Mouse (Mus musculus) embryo, embryonic 10 days (tissue): Measurements from ENCODE around the gene Pofut2.
"Not testable (repeated sequence)": the region's sequence is repeated elsewhere in the genome, so short reads cannot be mapped to it uniquely, and the experiment has no call there.

Experiments
- DNase-seq: peaks from one replicate; pipeline ENCODE4 v3.0.0-alpha.2; 2015; ENCODE audit warnings: low spot score

Gene Pofut2

DNA sequence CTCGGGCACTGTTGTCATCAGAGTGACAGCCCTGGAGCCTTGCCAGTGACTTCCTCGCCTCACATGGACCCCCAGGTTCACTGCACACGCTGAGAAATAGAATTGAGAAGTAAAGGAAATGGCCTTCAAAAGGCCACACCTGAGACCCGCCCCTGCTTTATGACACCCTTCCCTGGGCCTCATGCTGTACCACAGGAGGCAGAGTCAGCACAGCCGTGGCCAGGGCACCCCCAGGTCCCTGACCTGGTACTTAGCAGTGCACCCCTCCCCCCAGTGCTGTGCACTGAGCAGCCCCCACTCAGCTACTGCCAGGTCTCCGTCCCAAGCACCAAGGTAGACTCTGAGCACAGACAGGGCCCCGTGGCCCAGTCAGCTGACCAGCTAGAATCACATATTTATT is 10.1 kb downstream of the Pofut2 start:
- no peak for DNase-seq

DNA sequence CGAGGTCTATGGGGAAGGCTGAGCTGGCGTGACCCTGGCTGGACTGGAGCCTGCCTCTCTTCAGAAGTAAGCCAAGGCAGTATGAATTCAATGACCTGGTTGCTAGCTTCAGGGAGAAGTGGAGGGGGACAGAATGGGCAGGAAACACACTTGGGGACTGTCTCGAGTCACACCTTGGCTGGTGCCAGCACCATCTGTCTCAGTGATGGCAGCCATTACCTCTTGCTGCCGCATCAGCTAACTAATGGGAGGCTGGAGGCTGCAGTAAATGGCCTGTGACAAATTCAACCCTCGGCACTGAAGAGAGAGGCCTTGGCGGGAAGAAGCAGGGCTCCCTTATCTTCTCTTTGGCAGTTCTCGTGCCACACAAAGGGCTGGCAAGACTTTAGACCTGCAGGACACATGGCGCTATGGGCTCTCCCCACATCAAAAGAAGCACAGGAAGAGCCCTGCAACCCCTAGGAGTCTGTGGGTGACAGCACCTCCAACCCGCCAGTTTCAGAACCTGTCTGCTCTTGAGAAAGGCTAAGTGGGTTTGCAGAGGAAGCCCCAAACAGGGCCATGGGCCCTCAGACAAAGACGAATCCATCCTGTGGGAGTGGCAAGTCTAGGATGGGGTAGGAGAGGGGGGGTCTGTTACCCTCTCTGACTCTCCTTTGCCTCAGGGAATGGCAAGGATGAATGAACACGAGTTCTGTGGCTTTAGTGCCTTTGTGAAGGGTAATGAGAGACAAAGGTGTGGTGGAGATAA is 14.1 kb downstream of the Pofut2 start:
- DNase-seq, result no peak

DNA sequence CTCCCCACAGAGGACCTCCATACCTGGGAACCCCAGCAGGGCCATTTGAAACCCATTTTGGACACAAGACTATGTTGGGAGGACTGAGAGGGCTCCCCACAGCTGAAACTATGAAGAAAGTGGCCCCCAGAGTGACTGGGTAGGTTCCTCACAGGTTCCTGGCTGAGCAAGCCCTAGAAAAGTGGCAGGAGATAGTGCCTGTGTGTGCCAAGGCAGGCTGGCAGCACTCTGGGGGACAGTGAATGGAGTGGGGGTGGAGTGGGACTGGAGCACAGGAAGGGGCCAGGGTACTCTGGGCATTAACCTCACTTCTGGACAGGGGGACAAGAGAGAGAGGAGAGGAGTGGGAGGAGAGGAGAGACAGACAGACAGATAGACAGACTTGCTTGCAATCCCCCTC is 14.8 kb downstream of the Pofut2 start:
- DNase-seq, result no peak

DNA sequence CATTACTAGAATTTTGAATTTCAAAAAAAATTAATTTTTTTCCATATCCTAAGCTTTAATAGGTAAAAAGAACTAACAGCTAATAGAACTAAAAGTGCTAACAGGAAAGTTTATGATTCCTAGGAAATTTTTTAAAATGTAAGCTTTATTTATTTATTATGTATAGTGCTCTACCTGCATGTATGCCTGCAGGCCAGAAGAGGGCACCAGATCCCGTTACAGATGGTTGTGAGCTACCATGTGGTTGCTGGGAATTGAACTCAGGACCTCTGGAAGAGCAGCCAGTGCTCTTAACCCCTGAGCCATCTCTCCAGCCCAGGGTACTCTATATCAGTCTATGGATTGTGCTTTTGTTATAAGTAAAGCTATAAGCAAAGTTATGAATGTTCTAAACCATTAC is 23.1 kb downstream of the Pofut2 start:
- DNase-seq, result not testable (repeated sequence)

DNA sequence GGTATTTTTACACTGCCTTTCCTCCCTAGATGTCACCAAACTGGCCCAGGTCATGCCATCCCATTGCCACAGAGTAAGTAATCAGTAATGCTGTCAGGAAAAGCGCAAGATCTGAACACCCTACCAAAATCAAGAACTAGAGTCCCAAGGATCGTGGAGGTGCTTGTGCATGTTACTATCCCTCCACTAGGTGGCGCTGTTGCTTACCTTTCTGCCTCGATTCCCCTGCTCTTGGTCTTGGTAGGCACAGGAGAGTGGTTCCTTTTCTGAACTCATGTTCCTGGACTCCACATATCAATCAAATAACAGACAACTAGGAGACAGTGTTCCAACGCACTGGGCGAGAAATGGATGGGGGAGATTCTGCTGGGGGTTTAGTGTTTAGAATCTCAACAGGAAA is 23.8 kb downstream of the Pofut2 start:
- DNase-seq, result peak; percentile 93

DNA sequence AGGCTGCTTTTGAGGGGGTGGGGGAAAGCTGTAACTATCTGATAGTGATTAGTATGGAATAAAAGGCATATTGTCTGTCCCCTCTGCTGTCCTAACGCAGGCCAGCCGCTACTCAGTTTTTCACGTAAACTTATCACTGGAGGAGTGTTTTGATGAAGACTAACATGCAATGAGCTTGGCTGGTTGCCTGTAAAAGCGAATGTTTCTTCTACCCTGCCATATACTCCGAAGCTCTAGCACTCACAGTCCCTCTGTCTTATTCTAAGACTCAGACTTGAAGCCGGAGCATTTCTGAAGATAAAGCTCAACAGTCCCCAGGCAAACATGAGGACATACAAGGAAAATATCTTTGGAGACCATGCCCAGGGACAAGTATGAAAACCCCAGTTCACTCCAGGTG is 25.8 kb downstream of the Pofut2 start:
- DNase-seq, result no peak

DNA sequence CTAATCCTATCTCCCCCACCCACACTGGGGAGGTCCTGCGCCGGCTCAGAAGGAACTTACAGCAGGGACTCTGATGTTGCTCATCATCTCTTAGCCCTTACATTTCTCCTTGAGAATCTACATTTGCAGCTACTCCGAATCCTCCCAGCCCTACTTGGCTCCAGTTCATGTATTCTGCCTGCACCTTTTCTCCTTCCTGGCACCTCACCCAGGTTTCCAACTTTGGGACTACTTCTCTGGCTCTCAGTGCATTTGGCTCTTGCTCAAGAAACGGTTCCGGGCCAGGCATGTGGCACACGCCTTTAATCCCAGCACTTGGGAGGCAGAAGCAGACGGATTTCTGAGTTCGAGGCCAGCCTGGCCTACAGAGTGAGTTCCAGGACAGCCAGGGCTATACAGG is 28.6 kb downstream of the Pofut2 start:
- no peak for DNase-seq

DNA sequence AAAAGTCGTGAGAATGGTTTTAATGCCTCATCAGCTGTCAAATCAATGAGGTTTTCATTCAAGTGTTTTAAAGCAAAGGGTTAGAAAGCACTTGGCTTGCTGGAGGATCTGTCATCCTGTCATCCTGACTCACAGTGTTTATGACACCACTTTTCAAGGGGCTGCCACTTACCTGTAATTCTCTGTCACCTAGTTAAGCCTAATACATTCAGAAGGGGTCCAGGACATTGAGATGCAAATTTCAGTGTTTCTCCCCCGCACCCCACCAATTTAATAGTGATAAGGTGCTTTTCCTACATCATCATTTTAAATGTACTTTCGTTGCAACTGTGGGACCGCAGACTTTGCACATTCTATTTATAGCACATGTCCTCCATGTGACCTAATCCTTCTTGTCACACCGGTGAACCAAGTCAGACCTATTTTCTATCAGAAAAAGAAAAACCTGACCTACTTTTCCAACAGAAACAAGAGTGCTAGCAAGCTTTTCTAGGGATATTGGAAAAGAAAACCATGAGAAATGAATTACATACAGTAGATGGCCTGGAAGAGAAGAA is 29.7 kb downstream of the Pofut2 start:
- no peak for DNase-seq

DNA sequence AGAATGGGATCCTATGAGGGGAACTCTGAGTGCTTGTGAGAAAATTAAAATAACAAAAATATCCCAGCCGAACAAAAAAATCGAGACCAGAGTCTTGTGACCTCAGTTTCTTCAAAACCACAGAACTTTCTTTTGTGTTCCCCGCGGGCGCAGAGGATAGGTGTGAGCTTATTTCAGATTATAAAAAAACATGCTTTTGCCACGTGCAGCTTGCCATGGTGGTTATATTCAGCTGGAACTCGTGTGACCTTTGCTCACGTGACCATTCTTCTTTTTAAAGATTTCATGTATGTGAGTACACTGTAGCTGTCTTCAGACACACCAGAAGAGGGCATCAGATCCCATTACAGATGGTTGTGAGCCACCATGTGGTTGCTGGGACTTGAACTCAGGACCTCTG is 30.5 kb downstream of the Pofut2 start:
- no peak for DNase-seq

DNA sequence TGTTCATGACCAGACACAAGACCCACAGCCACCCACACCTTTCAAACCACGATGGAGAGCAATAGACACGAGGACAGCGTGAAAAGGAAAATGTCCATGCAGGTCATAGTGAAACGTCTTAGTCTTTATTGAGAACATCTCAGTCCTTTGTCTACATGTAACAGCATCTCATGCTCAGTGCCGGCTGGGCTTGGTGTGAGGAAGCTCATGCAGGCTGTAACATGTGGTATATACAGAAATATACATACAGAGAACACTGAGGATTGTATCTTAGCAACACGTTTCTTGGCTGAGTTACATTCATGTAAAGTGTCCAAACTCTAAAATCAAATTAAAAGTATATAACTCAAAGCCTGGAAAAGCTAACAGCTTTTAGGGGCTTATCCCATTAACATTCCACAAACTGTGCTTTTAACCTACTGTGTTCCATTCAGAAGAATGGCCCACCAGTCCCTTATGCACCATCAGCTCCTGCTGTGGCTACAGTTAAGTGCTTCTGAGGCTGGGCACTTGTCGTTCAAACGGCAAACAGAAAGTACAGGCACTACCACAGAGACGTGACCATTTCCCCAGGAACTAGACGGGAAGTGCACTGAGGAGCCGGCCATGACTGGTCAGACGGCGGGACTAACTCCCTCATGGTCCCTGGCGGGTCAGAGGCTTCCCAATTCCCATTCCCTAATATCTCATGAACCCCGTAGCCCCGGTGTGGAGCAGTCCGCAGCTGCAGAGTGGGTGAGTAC is 31.8 kb downstream of the Pofut2 start:
- no peak for DNase-seq

DNA sequence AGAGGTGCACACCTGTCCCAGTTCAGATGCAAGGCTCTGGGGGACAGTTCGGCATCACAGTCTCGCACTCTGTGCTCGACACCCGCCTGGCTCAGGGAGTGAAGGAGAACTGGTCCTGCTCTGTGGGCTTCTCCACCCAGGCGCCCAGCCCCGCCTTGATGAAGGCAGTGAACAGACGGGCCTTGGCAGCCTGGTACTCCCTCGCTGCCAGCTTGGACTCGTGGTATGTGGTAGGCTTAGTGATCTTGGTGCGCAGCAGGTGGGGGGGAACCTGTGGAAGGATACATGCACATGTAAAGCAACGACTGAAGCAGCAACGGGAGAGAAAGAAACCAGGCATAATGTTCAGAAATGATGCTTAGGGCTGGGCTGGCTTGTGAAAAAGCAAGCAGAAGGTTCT is 35.7 kb downstream of the Pofut2 start:
- no peak for DNase-seq

DNA sequence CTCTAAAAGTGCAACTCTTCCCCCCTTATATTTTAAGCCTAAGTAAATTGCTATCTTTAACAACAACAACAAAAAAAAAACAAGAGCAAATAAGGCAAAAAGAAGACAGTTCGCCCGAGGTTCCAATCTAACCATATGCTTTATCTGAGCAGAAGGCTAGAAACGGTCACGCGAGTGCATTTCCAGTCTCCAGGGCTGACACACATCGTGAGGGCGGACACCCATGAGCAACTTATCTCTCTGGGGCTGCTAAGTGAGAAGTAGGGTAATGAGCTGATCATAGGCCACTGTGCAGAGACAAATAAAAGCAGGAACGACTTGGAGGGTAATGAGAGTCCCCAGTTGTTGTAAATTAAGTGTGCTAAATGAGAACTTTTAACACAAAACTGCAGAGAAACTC is 39.6 kb downstream of the Pofut2 start:
- no peak for DNase-seq

DNA sequence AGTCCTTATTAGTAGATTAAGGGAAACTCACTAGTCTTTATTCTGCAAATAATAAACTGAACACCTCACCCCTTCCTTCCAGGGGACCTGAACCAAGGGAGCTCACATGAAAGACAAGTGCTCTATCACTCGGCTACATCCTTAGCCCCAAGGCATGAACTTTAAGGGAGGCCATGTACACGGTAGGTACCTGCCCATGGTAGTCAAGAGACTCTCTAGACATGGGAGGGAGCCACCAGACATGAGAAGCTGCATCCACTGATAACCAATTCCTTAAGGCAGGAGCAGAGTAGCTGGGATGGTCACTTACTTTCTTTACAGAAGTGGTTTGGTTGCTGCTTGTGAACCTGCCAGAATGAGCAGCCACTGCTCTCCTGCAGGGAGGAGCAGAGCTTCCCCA is 40.2 kb downstream of the Pofut2 start:
- DNase-seq, result no peak

DNA sequence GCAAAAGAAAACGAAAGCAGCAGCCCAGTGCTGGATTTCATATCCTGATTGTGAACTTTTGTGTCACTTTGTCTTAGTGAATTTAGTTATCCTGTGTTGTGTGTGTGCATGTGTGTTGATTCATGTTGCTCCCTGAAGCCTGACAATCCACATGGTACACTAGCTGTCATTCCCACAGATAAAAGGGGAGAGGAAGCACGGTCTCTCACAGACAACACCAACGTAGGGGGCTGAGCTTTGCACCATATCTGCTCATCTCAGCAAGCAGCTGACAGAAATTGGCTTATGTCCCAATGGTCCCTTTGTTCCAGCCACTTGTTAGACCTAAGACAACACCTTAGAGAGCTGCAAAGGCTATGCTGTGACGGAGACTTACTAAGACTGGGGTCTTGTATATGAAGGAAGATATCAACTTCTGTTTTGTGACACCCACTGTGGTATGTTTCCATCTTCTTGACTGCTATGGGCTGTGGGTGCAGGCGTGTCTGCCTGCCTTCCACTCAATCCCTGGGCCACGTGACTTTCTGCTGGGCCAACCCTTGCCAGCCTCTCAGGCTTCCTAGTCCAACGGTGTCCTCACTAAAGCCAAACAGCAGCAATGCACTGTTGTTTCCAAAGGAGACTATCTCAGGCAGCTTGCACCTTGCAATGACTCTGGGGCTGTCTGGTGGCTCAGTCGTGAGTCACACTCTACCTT is 41.4 kb downstream of the Pofut2 start:
- no peak for DNase-seq

DNA sequence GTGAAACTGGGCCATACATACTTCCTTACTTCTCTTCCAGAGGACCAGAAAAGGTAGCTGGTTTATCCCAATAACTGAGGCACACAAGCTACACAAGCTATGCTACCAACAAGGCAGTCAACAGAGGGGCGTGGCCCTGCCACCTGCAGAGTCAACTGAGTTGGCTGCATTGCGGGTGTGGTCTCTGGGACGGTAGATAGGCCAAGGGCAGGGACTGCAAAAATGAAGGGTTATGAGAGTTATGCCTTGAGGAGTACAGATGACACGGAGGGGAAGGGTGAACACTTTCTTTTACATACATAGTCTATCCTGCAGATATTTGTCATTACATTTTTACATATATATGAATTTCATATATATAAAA is 41.9 kb downstream of the Pofut2 start:
- no peak for DNase-seq

DNA sequence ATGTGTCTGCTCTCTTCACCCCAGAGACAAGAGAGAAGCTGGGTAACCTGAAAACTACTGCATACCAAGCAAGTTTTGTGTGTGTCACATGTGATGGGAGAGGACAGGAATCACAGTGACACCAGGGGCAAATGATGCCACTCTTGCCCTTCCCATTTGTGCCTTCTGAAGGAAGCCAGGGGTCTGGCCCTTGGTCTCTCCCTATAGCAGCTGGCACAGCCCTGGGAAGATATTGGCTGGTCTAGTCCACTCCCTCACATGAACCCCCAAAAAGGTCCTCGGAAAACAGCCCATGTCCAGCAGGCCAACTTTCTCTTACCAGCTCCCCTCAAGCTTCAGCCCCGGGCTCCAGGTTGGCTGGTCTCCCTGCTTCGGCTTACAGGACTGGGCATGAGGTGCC is 45.3 kb downstream of the Pofut2 start:
- DNase-seq, result no peak

DNA sequence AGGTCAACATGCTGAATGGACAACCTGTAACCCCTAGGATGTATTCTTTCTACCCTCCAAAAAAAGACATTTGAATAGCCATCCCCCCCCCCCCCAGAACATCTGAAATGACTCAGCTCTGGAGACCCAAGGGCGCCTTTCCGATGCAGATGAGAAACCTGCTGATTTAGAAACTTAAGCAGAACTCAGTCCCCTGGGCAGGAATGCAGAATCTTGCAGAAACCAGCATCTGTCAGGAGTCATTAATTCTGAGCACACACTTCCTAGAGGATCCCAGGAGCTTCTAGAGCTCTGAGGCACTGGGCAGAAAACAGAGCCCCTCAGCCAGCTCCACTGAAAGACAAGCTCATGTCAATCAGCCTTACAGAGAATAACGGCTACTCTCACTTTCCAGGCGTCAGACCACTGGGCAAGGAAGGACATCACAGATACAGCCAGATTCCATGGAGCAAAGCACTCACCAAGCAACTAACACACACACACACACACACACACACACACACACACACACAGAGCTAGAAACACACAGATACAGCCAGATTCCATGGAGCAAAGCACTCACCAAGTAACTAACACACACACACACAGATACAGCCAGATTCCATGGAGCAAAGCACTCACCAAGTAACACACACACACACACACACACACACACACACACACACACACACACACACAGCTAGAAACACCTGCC is 46.0 kb downstream of the Pofut2 start:
- no peak for DNase-seq

DNA sequence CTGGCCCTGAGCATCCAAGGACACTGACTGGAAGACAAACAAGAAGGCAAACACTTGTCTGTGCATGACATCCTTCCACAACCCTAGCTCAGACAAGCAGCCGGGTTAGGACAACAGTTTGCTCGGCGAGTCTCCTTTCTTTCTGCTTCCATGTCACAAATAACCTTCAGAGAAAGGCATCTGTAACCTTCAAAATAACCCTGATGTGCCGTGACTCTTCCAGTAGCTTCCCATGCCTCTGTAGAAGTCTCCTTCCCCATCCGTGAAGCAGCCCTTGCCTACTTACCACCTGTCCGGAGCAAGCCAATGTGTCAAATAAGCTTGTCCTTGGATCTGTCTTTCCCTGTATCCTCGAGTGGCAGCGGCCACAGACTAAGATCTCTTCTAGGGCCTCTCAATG is 46.7 kb downstream of the Pofut2 start:
- no peak for DNase-seq

DNA sequence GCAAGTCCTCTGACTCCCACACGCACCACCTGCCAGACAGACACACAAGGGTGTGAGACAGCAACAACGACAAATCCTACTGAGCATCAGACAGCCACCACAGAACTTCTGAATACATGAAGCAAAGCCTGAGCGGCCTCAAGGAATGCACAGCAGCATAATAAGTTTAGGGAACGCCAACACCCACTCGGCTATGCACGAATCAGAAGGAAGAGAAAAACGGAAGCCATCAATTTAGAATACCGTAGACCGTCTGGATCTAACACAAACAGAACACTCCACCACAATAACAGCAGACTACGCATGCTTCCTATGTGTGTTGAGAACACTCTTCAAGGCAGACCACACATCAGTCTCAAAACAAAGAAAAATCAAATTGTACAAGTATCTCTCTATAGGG is 50.0 kb downstream of the Pofut2 start:
- DNase-seq, result no peak

DNA sequence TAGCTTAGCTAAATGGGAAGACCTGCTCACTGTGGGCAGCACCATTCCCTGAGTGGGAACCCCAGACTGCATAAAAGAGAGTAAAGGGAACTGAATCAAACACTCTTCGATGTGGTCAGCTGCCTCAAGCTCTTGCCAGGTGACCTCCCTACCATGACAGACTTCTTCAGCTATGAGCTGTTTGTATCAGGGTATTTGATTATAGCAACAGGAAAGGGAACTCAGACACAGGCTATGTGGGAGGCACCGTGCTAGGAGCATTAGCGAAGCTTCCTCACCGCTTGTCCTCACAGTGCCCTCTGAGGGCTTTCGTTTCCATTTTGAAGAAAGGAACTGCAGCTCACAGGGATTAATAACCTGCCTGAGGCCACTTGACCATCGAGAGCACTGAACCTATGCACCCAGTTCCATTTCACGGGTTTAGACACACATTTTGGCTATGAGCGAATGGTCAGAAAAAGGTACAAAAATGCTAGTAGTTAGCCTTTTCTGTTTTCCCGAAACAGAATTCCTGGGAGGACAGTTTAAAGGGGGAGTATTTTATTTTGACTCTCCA is 55.8 kb downstream of the Pofut2 start:
- no peak for DNase-seq

DNA sequence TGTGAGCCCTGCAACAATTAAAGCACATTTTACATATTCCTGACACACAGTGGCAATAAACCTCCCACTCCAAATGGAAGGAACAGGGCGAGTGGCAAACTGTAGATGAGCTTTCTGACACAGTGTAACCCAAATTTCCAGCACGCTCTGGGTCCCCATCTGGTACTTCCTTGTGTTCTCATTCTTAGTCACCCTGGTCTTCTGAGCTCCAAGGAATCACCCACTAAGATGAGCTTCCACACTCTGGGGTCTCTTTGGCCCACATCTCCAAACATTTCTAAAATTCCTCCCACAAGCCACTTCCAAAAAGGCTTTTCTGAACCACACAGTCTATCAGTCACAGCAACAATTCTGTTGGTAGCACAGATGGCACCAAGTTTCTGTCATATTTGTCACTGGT is 56.7 kb downstream of the Pofut2 start:
- DNase-seq, result no peak
